Mouse (Mus musculus) embryo, embryonic 10.5 days (tissue): ENCODE data around the gene Ccdc130.

Experiments
- DNase-seq: peaks from one replicate; pipeline ENCODE4 v3.0.0-alpha.2; 2015; ENCODE audit warnings: low spot score

Ccdc130 gene

GRCm38 (mm10) chr8:84237542-84238229 is 32.5 kb downstream of the Ccdc130 start:
- DNase-seq, result no peak

GRCm38 (mm10) chr8:84236998-84237473 is 33.1 kb downstream of the Ccdc130 start, which contains the start of gene Zswim4:
TSS of gene Zswim4 (minus strand) at chr8:84237055.
- peak; percentile 100 for DNase-seq

- peak; percentile 45 for DNase-seq
These were observed 33.7 kb downstream of the Ccdc130 start for GRCm38 (mm10) chr8:84236410-84236997.

GRCm38 (mm10) chr8:84235746-84236409 is 34.3 kb downstream of the Ccdc130 start:
- no peak for DNase-seq

GRCm38 (mm10) chr8:84233055-84233454 is 37.1 kb downstream of the Ccdc130 start:
- no peak for DNase-seq

- DNase-seq, result peak; percentile 16
These were observed 39.4 kb downstream of the Ccdc130 start for GRCm38 (mm10) chr8:84230735-84231134.

GRCm38 (mm10) chr8:84223322-84224029 is 46.7 kb downstream of the Ccdc130 start:
- DNase-seq, result peak; percentile 10

- no peak for DNase-seq
These were observed 47.5 kb downstream of the Ccdc130 start for GRCm38 (mm10) chr8:84222566-84223165.

GRCm38 (mm10) chr8:84220105-84220504 is 50.1 kb downstream of the Ccdc130 start:
- DNase-seq, result no peak

- DNase-seq, result no peak
These were observed 52.0 kb downstream of the Ccdc130 start for GRCm38 (mm10) chr8:84218143-84218542.

- no peak for DNase-seq
These were observed 53.0 kb downstream of the Ccdc130 start for GRCm38 (mm10) chr8:84217206-84217605.

GRCm38 (mm10) chr8:84213277-84213676 is 56.9 kb downstream of the Ccdc130 start:
- no peak for DNase-seq

GRCm38 (mm10) chr8:84211881-84212563 is 58.2 kb downstream of the Ccdc130 start:
- DNase-seq, result no peak

- DNase-seq, result no peak
These were observed 59.0 kb downstream of the Ccdc130 start for GRCm38 (mm10) chr8:84211202-84211601.

GRCm38 (mm10) chr8:84210167-84210791 is 59.9 kb downstream of the Ccdc130 start:
- DNase-seq, result peak; percentile 89

- no peak for DNase-seq
These were observed 61.5 kb downstream of the Ccdc130 start for GRCm38 (mm10) chr8:84208381-84209380.

- DNase-seq, result no peak
These were observed 62.4 kb downstream of the Ccdc130 start for GRCm38 (mm10) chr8:84207811-84208210.
